Mouse (Mus musculus) neural tube, embryonic 14.5 days (tissue): ENCODE measurements around the gene Pdzd7. TPM values are rescaled to one million over a fixed set of nuclear protein-coding genes. Genes with fewer than 3 reads are reported as not detected.

Experiments used
- ATAC-seq: fragments of 200-750 bp; cut with Nextera tagmentation; 2 replicates; pipeline ENCODE4 v1.8.0; 2017; ENCODE audit warnings: low read depth, mild to moderate bottlenecking, moderate TSS enrichment, moderate library complexity
- H3K27ac ChIP-seq: fragments of 300-500 bp; sonication (generic); 2 replicates; pipeline ENCODE4 v1.5.1; 2014; ENCODE audit warnings: low read depth, mild to moderate bottlenecking, control low read depth, low read length, moderate library complexity, mixed read lengths
- H3K27me3 ChIP-seq: fragments of 300-500 bp; sonication (generic); 2 replicates; pipeline ENCODE4 v1.6.1; 2014; ENCODE audit warnings: low read length; ENCODE audit not compliant: control insufficient read depth, insufficient read depth
- H3K36me3 ChIP-seq: fragments of 300-500 bp; sonication (generic); 2 replicates; pipeline ENCODE4 v1.6.1; 2014; ENCODE audit warnings: low read length, mixed read lengths; ENCODE audit not compliant: control insufficient read depth, insufficient read depth
- H3K4me1 ChIP-seq: fragments of 300-500 bp; sonication (generic); 2 replicates; pipeline ENCODE4 v1.6.1; 2014; ENCODE audit warnings: low read length; ENCODE audit not compliant: control insufficient read depth, insufficient read depth
- H3K4me2 ChIP-seq: fragments of 300-500 bp; sonication (generic); 2 replicates; pipeline ENCODE4 v1.6.1; 2014; ENCODE audit warnings: mild to moderate bottlenecking, low read depth, low read length, control low read depth
- H3K4me3 ChIP-seq: fragments of 300-500 bp; sonication (generic); 2 replicates; pipeline ENCODE4 v1.5.1; 2014; ENCODE audit warnings: low read depth, low read length, control low read depth, mixed read lengths
- H3K9ac ChIP-seq: fragments of 300-500 bp; sonication (generic); replicated peaks from 2 replicates; pipeline ENCODE4 v1.6.1; 2014; ENCODE audit warnings: low read depth, mild to moderate bottlenecking, control low read depth, low read length, mixed read lengths
- H3K9me3 ChIP-seq: fragments of 300-500 bp; sonication (generic); 2 replicates; pipeline ENCODE4 v1.6.1; 2016; ENCODE audit warnings: low read length; ENCODE audit not compliant: control insufficient read depth
- WGBS: fragments of 180-500 bp; shearing (Covaris S2); extraction: QIAGEN DNeasy Blood & Tissue Kit; methylation state at CpG from one replicate; pipeline ENCODE4 v1.1.7; 2014; 5-methylcytosine and 5-hydroxymethylcytosine counted together
- polyA plus RNA-seq: library from polyadenylated mRNA; unstranded; fragments of >200 nt; fragmentation: Nextera tagmentation; extraction: Ambion mirVana; gene quantifications from 2 replicates; pipeline ENCODE4 v1.2.1, GENCODE M21; 2014

Gene Pdzd7
- 2.3 and 2.5 TPM in 2 replicates for polyA plus RNA-seq

DNA sequence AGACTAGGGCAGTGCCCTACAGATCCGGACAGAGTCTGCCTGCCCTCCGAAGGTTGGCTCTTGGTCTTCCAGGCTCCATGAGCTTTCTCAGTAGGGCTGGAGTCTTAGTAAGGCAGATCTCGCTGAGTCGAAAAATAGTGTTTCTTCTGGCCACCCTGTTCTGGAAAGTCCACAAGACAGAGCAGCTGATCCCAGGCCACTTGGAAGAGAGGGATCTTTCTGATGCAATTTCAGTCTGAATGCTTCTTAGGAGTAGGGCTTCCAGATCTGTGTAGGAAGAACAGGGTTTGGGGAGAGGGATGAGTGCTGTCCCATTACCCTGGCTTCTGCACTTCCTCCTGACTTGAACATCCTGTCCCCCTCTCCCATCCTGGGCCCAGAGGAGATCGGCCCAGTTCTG, at the start of gene Pdzd7:
Pdzd7 (minus strand) TSS at position 67 of the 400 bp plus-strand sequence.
- Histone ChIP-seq H3K9ac (peak within 1 kb of the TSS; percentile 25), H3K9me3 (no peaks in the 10 kb centered on the region), H3K4me2 (peak within 1 kb of the TSS; percentile 60), H3K27me3 (no peaks in the 10 kb centered on the region), H3K36me3 (peaks cover under 1% of the 10 kb centered on the region; the same call in 1 of the 2 replicates), H3K4me1 (peaks cover 20% of the 10 kb centered on the region), H3K4me3 (peak within 1 kb of the TSS; percentile 30), H3K27ac (no peak within 1 kb of the TSS; the same call in 1 of the 2 replicates)
- ATAC-seq = no peak
- 83% methylated on average over 5 of the region's 5 CpGs for WGBS

DNA sequence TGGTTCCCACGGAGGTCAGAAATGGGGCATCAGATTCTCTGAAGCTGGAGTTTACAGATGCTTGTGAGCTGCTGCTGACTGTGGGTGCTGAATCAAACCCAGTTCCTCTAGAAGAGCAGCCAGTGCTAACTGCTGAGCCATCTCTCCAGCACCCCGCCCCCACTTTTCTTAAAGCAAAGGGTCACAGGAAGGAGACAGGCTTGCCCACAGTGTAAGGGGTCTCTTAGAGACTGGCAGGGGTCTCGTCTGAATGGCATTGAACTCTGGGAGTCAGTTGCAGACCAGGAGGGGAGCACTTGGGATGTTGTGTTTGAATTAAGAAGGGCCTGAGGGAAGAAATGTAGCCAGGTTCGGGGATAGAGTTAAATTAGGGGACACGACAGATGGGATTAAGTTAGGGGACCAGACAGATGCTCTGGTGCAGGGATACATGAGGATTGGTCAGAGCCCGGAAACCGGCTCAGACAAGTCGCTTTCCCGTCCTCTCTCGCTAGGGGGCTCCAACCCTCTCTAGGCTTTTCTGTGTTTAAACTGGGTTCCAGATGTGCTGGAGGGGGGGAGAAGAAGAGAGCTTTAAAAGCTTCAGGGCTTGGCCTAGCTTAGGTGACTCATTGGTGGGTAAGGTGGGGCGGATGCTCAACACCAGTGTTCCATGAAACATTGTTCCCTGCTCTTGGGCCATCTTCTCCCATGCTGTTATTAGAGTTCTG, 36.5 kb upstream of the Pdzd7 start:
- H3K4me2 ChIP-seq = no peak overlapping the region

DNA sequence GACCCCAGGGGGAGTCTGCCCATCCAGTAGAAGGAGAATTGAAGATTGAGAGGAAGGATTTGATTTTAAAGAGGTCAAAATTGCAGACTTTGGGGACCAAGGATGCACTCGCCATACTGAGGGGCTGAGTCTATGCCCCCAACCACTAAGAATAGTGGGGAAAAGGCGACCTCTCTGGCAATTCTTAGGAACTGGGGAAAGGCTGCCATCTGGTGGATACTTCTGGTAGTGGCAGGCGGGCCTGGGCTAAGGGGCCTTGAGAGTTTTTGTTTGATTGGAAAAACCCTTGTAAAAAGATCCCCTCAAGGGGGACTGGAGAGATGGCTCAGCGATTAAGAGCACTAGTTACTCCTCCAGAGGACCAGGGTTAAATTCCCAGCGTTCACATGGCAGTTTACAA, 35.8 kb upstream of the Pdzd7 start:
- H3K4me1 ChIP-seq = peaks cover 20% of the 10 kb centered on the region
- ATAC-seq = no peak
- H3K9me3 ChIP-seq = no peaks in the 10 kb centered on the region
- no peak overlapping the region for H3K27ac ChIP-seq
- no peak overlapping the region for H3K9ac ChIP-seq
- peaks cover 43% of the 10 kb centered on the region for H3K27me3 ChIP-seq
- WGBS = 1% methylated on average over 5 of the region's 5 CpGs
- peak overlapping the region; percentile 48 for H3K4me2 ChIP-seq
- H3K4me3 ChIP-seq = 0 out of 2 replicates have a peak overlapping the region, but pooled peaks have one; percentile 9
- no peaks in the 10 kb centered on the region for H3K36me3 ChIP-seq

More for the DNA sequence above, 36.5 kb upstream of the Pdzd7 start:
- ATAC-seq = no peak
- Histone ChIP-seq H3K9me3 (no peaks in the 10 kb centered on the region), H3K4me1 (peaks cover 14% of the 10 kb centered on the region), H3K4me3 (no peak overlapping the region), H3K27ac (no peak overlapping the region), H3K27me3 (peaks cover 37% of the 10 kb centered on the region), H3K36me3 (no peaks in the 10 kb centered on the region), H3K9ac (no peak overlapping the region)
- WGBS = 15% methylated on average over 11 of the region's 11 CpGs

DNA sequence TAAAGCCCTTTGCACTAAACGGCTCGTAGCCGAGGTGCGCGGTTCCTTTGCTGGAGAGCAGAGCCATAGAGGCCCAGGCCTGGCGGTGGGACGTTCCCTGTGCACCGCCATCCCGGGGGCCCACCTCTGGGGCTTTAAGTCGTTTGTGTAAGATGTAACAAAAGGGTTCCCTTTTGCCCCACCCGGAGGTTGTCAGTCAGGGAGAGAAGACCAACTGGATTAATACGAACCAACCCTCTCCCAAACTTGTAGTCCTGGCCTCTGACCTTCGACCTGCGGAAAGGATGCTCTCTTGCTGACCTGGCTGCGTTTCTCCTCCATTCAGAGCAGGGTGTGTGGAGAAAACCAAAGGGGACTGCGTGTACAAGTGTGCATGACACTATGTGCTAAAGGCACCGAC, 35.2 kb upstream of the Pdzd7 start:
- 3% methylated on average over 17 of the region's 17 CpGs for WGBS
- ATAC-seq = no peak
- H3K9ac ChIP-seq = no peak overlapping the region
- H3K27me3 ChIP-seq = peaks cover 41% of the 10 kb centered on the region
- no peaks in the 10 kb centered on the region for H3K9me3 ChIP-seq
- peaks cover 20% of the 10 kb centered on the region for H3K4me1 ChIP-seq
- no peaks in the 10 kb centered on the region for H3K36me3 ChIP-seq
- H3K27ac ChIP-seq = no peak overlapping the region
- H3K4me2 ChIP-seq = peak overlapping the region; percentile 48
- peak overlapping the region; percentile 16; the same call in 1 of the 2 replicates for H3K4me3 ChIP-seq

DNA sequence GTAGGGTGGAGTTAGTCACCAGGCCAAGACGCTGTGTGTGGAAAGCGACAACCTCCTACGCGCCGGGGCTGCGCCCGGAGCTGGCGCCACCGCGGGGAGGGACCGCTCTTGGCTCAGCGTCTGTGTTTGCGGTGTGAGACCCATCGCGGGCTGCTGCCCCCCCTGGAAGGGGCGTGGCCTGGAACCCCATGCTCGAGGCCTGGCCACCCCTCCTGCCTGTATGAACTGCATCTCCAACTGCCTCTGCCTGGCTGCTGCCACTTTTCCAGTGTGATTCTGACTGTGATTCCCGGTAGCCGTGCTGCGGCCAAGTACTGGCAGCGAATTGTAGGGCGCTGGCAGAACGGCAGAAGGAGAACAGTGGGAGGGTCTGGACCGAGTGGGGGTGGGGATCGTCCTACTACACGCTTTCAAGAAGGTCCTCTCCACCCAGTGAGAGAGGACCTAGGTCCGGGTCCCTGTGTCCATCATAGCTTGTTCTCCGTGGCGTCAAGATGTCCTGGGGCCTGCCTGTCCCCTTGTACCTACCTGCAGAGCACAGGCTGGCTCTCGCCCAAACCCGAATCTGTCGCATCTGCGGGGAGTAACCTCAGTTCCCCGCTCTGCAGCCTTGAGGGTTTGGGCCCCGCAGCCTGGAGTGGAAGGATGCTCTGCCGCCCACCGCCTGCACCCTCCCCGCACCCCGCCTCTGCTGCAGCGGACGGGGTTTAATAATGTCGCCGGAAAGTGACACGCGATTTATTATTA, 34.4 kb upstream of the Pdzd7 start:
- H3K27me3 ChIP-seq = peaks cover 44% of the 10 kb centered on the region
- under 1% methylated on average over 45 of the region's 45 CpGs for WGBS
- no peaks in the 10 kb centered on the region for H3K36me3 ChIP-seq
- H3K4me1 ChIP-seq = peaks cover 20% of the 10 kb centered on the region
- H3K4me3 ChIP-seq = peak overlapping the region; percentile 16
- H3K9me3 ChIP-seq = no peaks in the 10 kb centered on the region
- ATAC-seq = no peak
- H3K4me2 ChIP-seq = peak overlapping the region; percentile 48
- H3K27ac ChIP-seq = no peak overlapping the region
- no peak overlapping the region; the same call in 1 of the 2 replicates for H3K9ac ChIP-seq

DNA sequence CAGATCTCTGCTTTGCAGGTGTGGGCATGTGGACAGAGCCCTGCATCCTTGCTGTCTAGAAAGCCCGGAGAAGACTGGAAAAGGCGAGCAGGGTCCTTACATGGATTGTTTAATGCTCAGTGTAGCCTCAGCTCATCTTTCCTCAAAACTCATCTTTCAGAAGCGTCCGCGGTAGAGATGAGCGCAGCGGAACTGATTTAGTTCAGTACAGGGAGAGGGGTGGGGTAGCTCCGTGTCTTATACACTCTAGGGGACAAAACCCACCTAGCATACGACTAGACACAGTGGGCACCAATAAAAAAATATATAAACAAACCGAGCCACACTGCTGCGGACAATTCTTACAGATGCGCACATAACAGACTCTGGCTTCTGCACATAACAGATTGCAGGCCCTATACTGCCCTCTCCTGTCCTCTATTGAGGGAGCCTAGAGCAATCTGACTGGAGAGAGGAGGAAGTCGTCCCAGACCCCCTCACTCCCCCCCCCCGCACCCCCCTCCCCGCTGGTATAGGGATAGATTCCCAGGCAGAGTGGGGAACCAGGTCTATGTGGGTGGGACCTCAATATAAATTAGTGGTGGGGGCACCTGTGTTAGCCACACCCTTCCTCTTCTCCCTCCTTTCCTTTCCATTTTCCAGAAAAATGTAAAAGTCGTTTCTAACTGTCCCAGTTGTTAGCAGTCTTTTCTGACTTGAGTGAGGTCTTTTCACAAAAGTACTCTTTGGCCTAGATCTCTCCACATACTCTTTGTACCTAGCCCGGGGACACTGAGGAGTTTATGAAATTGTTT, 33.7 kb upstream of the Pdzd7 start:
- no peak overlapping the region for H3K4me3 ChIP-seq
- no peak overlapping the region for H3K9ac ChIP-seq
- H3K27ac ChIP-seq = no peak overlapping the region
- no peaks in the 10 kb centered on the region for H3K36me3 ChIP-seq
- peaks cover 20% of the 10 kb centered on the region for H3K4me1 ChIP-seq
- H3K4me2 ChIP-seq = peak overlapping the region; percentile 48; the same call in 1 of the 2 replicates
- WGBS = 10% methylated on average over 17 of the region's 17 CpGs
- no peak for ATAC-seq
- peaks cover 44% of the 10 kb centered on the region for H3K27me3 ChIP-seq
- H3K9me3 ChIP-seq = no peaks in the 10 kb centered on the region

DNA sequence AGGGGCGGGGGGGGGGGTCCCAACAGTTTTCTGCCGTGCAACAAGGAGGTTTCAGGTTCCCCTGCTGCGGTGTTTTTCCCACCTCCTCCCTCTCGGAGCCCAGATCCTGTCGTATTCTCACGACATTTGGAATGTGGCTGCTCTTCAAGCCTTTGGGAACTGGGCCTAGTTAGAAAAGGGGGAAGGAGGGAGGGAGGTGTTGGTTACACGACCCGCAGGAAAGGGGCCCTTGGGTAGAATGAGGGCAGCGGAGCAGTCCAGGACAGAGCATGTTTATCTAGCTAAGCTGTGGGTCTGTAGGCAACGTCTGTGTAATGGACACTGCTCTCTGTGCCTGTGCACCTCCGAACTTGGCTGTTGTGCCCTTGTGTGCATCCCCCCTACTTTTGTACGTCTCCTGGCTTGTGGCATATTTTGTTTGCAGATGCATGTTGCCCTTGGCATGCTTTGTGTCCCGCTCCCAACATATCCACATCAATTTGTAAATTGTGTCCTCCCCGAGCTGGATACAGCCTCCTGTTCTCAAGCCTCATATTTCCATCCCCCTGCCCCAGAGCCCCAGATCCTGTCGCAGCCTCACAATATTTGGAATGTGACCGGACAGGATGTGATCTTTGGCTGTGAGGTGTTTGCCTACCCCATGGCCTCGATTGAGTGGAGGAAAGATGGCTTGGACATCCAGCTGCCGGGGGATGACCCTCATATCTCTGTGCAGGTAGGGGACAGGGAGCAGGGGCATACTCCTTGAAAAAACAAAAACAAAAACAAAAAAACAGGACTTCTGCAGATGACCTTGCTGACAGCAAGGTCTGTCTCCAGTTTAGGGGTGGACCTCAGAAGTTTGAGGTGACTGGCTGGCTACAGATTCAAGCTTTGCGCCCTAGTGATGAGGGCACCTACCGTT, 32.5 kb upstream of the Pdzd7 start:
- no peak overlapping the region for H3K27ac ChIP-seq
- peaks cover 20% of the 10 kb centered on the region for H3K4me1 ChIP-seq
- no peaks in the 10 kb centered on the region for H3K9me3 ChIP-seq
- peaks cover 44% of the 10 kb centered on the region for H3K27me3 ChIP-seq
- ATAC-seq = no peak
- H3K4me3 ChIP-seq = no peak overlapping the region
- H3K4me2 ChIP-seq = no peak overlapping the region
- H3K9ac ChIP-seq = no peak overlapping the region
- 4% methylated on average over 20 of the region's 20 CpGs for WGBS
- H3K36me3 ChIP-seq = no peaks in the 10 kb centered on the region
